Mouse (Mus musculus) urinary bladder, postnatal 10 days (tissue): ENCODE data around the gene Unc13b.

Experiments used
- DNase-seq: peaks from one replicate; pipeline ENCODE4 v3.0.0; 2022; ENCODE audit warnings: low spot score

Gene Unc13b

GRCm38 (mm10) chr4:43037860-43038566 lies 20.7 kb upstream of the Unc13b start:
- DNase-seq = no peak

- no peak for DNase-seq
These were observed 19.9 kb upstream of the Unc13b start for GRCm38 (mm10) chr4:43038567-43039495.

GRCm38 (mm10) chr4:43039609-43040008 lies 19.1 kb upstream of the Unc13b start:
- DNase-seq = no peak

GRCm38 (mm10) chr4:43040114-43040572 lies 18.6 kb upstream of the Unc13b start:
- DNase-seq = peak; percentile 88

- DNase-seq = no peak
These were observed 17.7 kb upstream of the Unc13b start for GRCm38 (mm10) chr4:43040881-43041547.

- DNase-seq = no peak
These were observed 15.0 kb upstream of the Unc13b start for GRCm38 (mm10) chr4:43043644-43044357.

GRCm38 (mm10) chr4:43044673-43045072 lies 14.1 kb upstream of the Unc13b start:
- no peak for DNase-seq

GRCm38 (mm10) chr4:43045285-43045658 lies 13.5 kb upstream of the Unc13b start:
- DNase-seq = no peak

GRCm38 (mm10) chr4:43045659-43046302 lies 13.0 kb upstream of the Unc13b start, which contains the start of gene Fam214b:
Gene Fam214b (minus strand): TSS chr4:43046220.
- peak; percentile 96 for DNase-seq

- DNase-seq = no peak
These were observed 12.1 kb upstream of the Unc13b start for GRCm38 (mm10) chr4:43046607-43047006.

- no peak for DNase-seq
These were observed 11.5 kb upstream of the Unc13b start for GRCm38 (mm10) chr4:43047231-43047630.

- DNase-seq = no peak
These were observed 6.1 kb upstream of the Unc13b start for GRCm38 (mm10) chr4:43052627-43053026.

- no peak for DNase-seq
These were observed 1.1 kb upstream of the Unc13b start for GRCm38 (mm10) chr4:43057654-43058053.

GRCm38 (mm10) chr4:43058392-43058752 lies 381 bp upstream of the Unc13b start:
- no peak for DNase-seq

- DNase-seq = no peak
These were observed 944 bp downstream of the Unc13b start for GRCm38 (mm10) chr4:43059697-43060096.

GRCm38 (mm10) chr4:43060286-43060685 lies 1.5 kb downstream of the Unc13b start:
- no peak for DNase-seq

GRCm38 (mm10) chr4:43065471-43065870 lies 6.7 kb downstream of the Unc13b start:
- DNase-seq = no peak

- DNase-seq = no peak
These were observed 16.2 kb downstream of the Unc13b start for GRCm38 (mm10) chr4:43074923-43075322.

GRCm38 (mm10) chr4:43078071-43078718 lies 19.4 kb downstream of the Unc13b start:
- DNase-seq = no peak

- DNase-seq = no peak
These were observed 23.7 kb downstream of the Unc13b start for GRCm38 (mm10) chr4:43082458-43082857.

GRCm38 (mm10) chr4:43089950-43090349 lies 31.2 kb downstream of the Unc13b start:
- DNase-seq = no peak
